Mouse (Mus musculus) left cerebral cortex, adult 2 months (tissue): ENCODE results near the gene Wwp2. TPM values are rescaled to one million over a fixed set of nuclear protein-coding genes. Genes with fewer than 3 reads are reported as not detected.

Experiments used
- DNase-seq, 2 experiments: peaks; one replicate each; pipeline ENCODE4 v3.0.0; 2021 to 2022; ENCODE audit warnings: low spot score in 2 of 2, mixed read lengths in 1 of 2; ENCODE audit errors: extremely low spot score in 1 of 2
- H3K27ac ChIP-seq: fragments of 200-600 bp; 2 replicates; pipeline ENCODE4 v1.8.1; 2022
- H3K4me3 ChIP-seq: fragments of 200-600 bp; 2 replicates; pipeline ENCODE4 v1.8.1; 2022
- CTCF ChIP-seq: fragments of 200-600 bp; IDR thresholded peaks from 2 replicates; pipeline ENCODE4 v1.8.1; 2022; ENCODE audit warnings: antibody characterized with exemption, mild to moderate bottlenecking, moderate library complexity
- intact Hi-C: fragments of 180-260 bp; cut with DNase I; formaldehyde crosslinking; loops from one replicate; pipeline ENCODE4 v1.15.1; 2025
- long read RNA-seq, 2 experiments: library from polyadenylated mRNA; stranded (forward); transcript quantifications; one replicate each; pipeline ENCODE4 v2.0.0; 2021; ENCODE audit warnings: borderline mapping rate in 2 of 2
- total RNA-seq, 2 experiments: library from RNA; stranded (reverse); gene quantifications; 2 replicates each; pipeline ENCODE4 v1.2.3; 2021

Wwp2 gene
- total RNA-seq, result 10 to 100 TPM; 34.4 to 39.3 TPM
- long read RNA-seq, experiment 1, full-length matches to known transcripts, result 61 of 100 reads
- long read RNA-seq, experiment 1, partial matches to known transcripts, result 28 of 100 reads
- long read RNA-seq, experiment 1, other reads (novel, unspliced or antisense), result 11 of 100 reads
- long read RNA-seq, experiment 2, full-length matches to known transcripts, result 29 of 47 reads
- long read RNA-seq, experiment 2, partial matches to known transcripts, result 8 of 47 reads
- long read RNA-seq, experiment 2, other reads (novel, unspliced or antisense), result 10 of 47 reads

DNA sequence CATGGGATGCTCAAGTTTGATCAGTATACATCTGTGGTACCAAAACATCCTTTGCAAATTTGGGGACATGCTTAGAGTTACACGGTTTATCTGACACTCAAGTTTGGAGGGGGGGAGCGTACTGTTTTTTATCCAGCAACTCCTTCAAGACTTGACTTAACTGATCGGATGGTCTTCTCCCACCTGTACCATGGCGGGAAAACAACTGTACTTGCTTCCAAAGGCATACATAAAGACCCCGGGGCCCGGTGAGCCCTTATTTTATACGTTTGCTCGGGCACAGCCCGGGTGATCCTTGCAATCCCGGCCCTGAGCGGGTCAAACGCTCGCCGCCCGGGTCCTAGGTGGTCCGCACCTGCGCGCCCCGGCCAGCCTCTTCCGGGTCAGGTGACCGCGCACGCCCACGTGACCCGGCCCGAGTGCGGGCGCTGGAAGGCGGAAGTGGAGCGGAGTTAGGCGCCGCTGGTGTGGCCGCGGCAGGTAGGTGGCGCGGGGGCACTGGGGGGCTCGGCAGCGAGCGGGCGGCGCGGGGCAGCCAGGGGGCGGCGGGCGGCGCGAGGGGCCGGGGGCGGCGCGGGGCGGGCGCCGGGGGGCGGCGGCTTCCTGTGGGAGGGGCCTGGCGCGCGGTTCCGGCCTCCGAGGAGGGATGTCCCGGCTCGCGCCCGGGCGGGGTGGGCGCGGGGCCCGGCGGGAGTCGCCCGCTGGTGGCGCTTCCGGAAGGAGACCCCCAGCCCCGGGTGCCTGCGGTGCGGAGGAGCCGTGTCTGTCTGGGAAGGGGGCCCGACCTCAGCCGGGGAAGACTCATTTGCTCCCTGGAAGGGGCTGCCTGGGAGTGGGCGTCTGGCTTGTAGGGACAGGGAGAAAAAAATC lies at the start of gene Wwp2:
Gene Wwp2, plus strand, starts transcription at position 404 of the 870 bp plus-strand sequence.
- Histone ChIP-seq H3K4me3 (peak within 1 kb of the TSS; percentile 94), H3K27ac (peak within 1 kb of the TSS; percentile 87)
- no peak for TF ChIP-seq CTCF
- peak; percentile 78 to 80 for DNase-seq
- intact Hi-C loops, result no loop called here

DNA sequence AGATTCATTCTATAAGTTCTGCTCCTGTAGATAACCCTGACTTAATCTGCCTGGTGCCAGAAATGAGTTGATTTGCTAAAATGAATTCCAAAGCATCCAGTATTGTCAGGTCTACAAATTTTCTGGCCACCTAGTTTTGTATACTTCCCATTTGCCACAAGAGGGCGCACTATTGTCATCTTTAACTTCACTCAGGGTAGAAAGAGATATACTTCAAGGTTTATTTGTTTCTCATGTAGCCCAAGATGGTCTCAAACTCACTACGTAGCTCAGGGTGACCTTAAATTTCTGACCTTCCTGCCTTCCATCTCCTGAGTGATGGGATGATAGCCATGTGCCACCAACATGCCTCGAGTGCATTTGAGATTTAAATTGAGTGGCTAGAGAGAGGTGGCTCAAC lies 49.5 kb upstream of the Wwp2 start:
- no peak for DNase-seq
- peak; percentile 62 for TF ChIP-seq CTCF
- intact Hi-C loops, result loop anchor here (1.0 to 2.0 kb wide), 2 partner anchors 38 to 189 kb away; partner anchors contain the start of gene Nob1

GRCm38 (mm10) chr8:107387861-107388260 lies 48.3 kb upstream of the Wwp2 start:
- Histone ChIP-seq H3K4me3 (no peak overlapping the region), H3K27ac (no peak overlapping the region)
- intact Hi-C loops, result loop anchor here (2.0 kb wide), 1 partner anchor 37 kb away; the partner anchor contains the start of gene Nob1
- DNase-seq, result no peak
- peak; percentile 50 for TF ChIP-seq CTCF

More for the DNA sequence above, 49.5 kb upstream of the Wwp2 start:
- Histone ChIP-seq H3K4me3 (no peak overlapping the region), H3K27ac (no peak overlapping the region)

DNA sequence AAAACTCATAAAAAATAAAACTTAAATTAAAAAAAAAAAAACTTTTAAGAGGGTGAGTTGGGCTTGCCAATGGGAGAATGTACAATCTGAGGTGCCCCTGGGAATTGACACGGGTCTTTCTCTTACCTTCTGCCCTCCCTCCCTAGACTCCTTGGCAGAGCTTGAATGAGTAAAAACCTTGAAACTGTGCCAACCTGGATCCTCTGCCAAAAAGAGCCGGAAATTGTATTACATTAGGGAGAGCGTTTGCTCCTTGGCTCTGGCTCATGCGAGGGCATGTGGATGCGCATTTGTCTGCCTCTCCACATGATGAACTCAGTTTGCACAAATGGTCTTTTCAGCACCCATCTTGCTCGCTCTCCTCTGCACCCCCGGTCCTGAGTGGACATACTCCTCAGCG lies 46.6 kb upstream of the Wwp2 start:
- no peak for TF ChIP-seq CTCF
- intact Hi-C loops, result no loop called here
- Histone ChIP-seq H3K27ac (no peak overlapping the region), H3K4me3 (no peak overlapping the region)
- DNase-seq, result no peak

DNA sequence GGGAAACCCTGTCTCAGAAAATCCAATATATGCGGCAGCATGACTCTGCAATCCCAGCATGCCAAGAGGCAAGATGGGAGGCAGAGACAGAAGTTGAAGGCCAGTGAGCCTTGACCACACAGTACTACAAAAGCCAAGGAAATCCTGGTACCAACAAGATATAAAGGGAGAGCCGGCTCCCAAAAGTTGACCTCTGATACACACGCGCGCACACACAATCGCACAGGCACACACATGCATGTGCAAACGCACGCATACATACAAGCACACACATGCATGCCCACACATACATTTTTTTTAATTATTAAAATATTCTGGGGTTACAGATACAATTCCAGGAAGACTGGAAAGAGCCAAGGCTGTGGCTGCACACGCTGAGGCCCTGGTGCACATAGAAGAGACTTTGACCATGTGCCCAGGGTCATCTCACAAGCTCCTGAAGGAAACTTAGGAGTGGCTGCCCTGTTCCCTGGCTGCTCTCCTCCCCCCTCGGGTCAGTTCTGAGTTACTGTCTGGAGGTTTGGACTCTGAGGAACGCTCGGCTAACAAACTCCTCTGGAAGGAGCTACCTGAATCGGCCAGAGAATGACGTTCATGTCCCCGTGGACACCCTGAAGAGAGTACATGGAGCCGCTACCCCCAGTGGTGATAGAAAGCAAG lies 45.6 kb upstream of the Wwp2 start:
- TF ChIP-seq CTCF, result no peak

DNA sequence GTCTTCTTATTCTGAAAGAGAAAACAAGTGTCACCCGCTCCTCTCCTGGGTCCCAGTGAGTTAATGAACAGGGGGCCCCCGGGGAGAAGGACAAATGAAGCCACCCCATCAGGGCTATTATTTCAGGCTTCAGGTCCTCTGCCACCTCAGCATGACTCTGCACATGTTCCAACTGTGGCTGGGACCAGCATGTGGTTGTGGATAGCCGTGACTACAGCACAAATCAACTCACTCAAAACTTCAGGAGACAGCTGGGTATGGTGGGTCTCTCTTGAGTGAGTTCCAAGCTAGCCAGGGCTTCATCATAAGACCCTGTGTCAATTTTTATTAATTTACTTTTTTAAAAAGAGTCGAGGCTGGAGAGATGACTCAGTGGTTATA lies 45.0 kb upstream of the Wwp2 start:
- Histone ChIP-seq H3K4me3 (no peak overlapping the region), H3K27ac (no peak overlapping the region)
- no peak for DNase-seq
- intact Hi-C loops, result no loop called here
- no peak for TF ChIP-seq CTCF

More for the DNA sequence above, 45.6 kb upstream of the Wwp2 start:
- Histone ChIP-seq H3K27ac (no peak overlapping the region), H3K4me3 (no peak overlapping the region)
- intact Hi-C loops, result no loop called here
- DNase-seq, result no peak

GRCm38 (mm10) chr8:107395397-107395796 lies 40.8 kb upstream of the Wwp2 start:
- no peak for DNase-seq
- TF ChIP-seq CTCF, result no peak
- Histone ChIP-seq H3K4me3 (no peak overlapping the region), H3K27ac (no peak overlapping the region)
- intact Hi-C loops, result no loop called here

DNA sequence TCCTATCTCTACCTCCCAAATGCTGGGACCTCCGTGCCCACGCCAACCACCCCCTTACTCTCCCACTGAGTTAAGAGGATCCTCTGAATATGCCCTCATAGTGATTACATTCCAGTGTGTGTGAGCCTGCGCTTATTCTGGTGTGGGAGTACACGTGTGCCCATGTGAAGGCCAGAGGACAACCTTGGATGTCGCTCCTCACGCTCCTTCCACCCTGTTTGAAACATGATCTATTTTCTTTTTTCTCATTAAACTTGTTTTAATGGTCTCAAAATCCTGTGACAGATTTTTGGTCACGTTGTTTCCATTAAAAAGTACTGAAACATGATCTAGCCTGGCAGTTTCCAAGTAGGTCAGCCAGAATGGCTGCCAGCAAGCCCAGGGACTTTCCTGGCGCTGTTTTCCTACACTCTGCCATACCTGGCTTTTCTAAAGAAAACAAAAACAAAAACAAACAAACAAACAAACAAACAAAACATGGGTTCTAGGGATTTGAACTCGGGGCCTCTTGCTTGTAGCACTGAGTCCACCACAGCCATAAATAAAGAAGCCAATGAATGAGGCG lies 40.0 kb upstream of the Wwp2 start:
- TF ChIP-seq CTCF, result no peak
- no peak for DNase-seq
- intact Hi-C loops, result no loop called here
- Histone ChIP-seq H3K4me3 (no peak overlapping the region), H3K27ac (no peak overlapping the region)

- H3K27ac ChIP-seq, result no peak overlapping the region
- intact Hi-C loops, result no loop called here
- no peak for DNase-seq
- no peak overlapping the region for H3K4me3 ChIP-seq
- TF ChIP-seq CTCF, result no peak
Measured at GRCm38 (mm10) chr8:107397665-107398064, 38.5 kb upstream of the Wwp2 start.

DNA sequence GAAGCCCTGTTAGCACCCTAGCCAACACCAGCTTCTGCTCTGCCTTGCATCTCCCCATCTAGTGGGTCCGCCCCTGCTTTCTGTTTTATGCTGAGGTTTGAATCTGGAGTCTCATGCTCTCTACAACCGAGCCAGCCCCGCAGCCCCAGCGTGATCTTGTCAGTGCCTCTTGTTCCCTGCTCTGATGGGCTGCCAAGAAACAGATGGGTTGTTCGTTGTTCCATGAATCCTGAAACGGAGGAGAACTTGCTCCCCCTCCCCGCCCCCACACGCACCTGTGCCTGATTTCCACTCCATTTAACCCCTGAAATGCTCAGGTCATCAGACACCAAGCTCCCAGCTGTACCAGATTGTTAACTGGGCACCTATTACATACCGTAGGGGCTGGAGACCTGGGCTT lies 36.7 kb upstream of the Wwp2 start:
- intact Hi-C loops, result no loop called here
- no peak for DNase-seq
- no peak for TF ChIP-seq CTCF
- no peak overlapping the region for H3K27ac ChIP-seq
- H3K4me3 ChIP-seq, result no peak overlapping the region

DNA sequence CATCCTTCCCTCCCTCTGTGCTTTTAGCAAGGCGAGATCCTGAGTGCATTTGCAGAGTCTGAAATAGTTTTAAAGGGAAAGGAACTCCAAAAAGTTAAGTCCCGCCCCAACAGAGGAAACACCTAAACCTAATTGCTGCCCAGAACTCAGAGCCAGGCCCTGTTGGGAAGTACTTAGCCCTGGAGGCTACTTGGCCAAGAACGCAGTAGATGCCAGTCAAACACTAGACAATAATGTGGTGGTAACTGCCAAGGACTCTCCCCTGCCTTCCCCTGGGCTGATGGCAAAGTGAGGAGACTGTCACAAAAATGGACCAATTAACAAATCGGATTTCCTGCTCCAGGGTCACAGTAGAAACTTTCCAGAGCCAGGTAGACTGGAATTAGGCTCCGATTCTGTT lies 34.3 kb upstream of the Wwp2 start:
- intact Hi-C loops, result no loop called here
- Histone ChIP-seq H3K27ac (no peak overlapping the region), H3K4me3 (no peak overlapping the region)
- TF ChIP-seq CTCF, result no peak
- no peak for DNase-seq
